Mouse (Mus musculus): ENCODE measurements around the gene Morn3. TPM values are rescaled to one million over a fixed set of nuclear protein-coding genes. Genes with fewer than 3 reads are reported as not detected.

Morn3 gene
- polyA plus RNA-seq, 2 experiments = not detected

DNA sequence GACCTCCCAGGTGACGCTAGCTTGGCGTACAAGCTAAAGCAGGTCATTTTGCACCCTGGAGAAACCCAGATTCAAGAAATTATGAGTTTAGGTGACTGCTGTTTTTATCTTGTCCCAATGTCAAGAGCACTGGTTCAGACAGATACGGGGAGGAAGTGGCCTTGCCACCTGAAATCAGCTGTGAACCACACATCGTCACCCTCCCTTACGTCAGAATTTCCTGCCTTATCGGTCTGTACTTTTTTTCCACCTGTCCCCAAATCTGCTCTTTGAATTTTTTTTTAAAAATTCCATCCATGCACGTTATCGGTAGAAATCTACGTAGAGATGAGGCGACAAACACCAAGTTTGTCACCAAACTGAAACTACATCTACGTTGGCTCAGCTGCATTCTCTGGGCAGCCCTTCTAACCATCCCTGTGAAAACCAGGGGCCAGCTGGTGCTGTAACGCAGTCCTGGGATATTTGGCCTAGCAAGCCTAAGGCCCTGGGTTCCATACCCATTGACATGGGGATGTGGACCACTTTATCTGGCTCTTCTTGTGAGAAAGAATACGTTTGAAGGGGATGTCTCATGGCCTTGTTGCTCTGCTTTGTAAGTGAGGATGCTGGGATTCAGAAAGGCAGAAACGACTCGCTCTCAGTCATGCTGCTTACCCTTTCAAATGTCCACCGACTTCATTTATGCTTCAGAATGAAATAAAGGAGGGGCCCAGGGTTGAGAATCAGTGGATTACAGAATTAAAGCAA, 56.2 kb downstream of the Morn3 start:
- H3K4me1 ChIP-seq (ENCODE audit: control insufficient read depth, insufficient read depth, low read length) = peaks cover 34% of the 10 kb centered on the region
- H3K9me3 ChIP-seq (ENCODE audit: control insufficient read depth, low read length) = no peaks in the 10 kb centered on the region
- ATAC-seq (ENCODE audit: low FRiP score, low read depth) (no peak), DNase-seq (ENCODE audit: low spot score) (no peak)
- H3K4me2 ChIP-seq (replicated peaks; ENCODE audit: low read depth, low read length, severe bottlenecking) = peak overlapping the region; percentile 99
- WGBS = 19% methylated on average over 16 of the region's 16 CpGs
- no peak overlapping the region for H3K27ac ChIP-seq (replicated peaks; ENCODE audit: low read depth, low read length)
- TF ChIP-seq POLR2A (IDR thresholded peaks at IDR 0.05; ENCODE audit: borderline replicate concordance, extremely low read depth, insufficient read depth, insufficient read length) = no peak
- peak overlapping the region; percentile 74 for H3K4me3 ChIP-seq (replicated peaks; ENCODE audit: low read length)
- H3K36me3 ChIP-seq (ENCODE audit: control insufficient read depth, insufficient read depth, low read length) = no peaks in the 10 kb centered on the region
- 0 out of 2 replicates have a peak overlapping the region, but pooled peaks have one; percentile 83 for H3K9ac ChIP-seq (ENCODE audit: low read depth, low read length, severe bottlenecking)
- no peaks in the 10 kb centered on the region for H3K27me3 ChIP-seq (ENCODE audit: control insufficient read depth, insufficient read depth, low read length)

- peak within 1 kb of the TSS; percentile 83 for H3K27ac ChIP-seq (replicated peaks; ENCODE audit: low read depth, low read length)
- peak within 1 kb of the TSS; percentile 74 for H3K4me3 ChIP-seq (replicated peaks; ENCODE audit: low read length)
- no peak for TF ChIP-seq POLR2A (IDR thresholded peaks at IDR 0.05; ENCODE audit: borderline replicate concordance, extremely low read depth, insufficient read depth, insufficient read length)
- 3% methylated on average over 15 of the region's 15 CpGs for WGBS
- no peaks in the 10 kb centered on the region for H3K27me3 ChIP-seq (ENCODE audit: control insufficient read depth, insufficient read depth, low read length)
- DNase-seq (ENCODE audit: low spot score) = no peak
- H3K4me2 ChIP-seq (replicated peaks; ENCODE audit: low read depth, low read length, severe bottlenecking) = peak within 1 kb of the TSS; percentile 99
- no peaks in the 10 kb centered on the region for H3K9me3 ChIP-seq (ENCODE audit: control insufficient read depth, low read length)
- peak within 1 kb of the TSS; percentile 83 for H3K9ac ChIP-seq (ENCODE audit: low read depth, low read length, severe bottlenecking)
- peaks cover 35% of the 10 kb centered on the region for H3K4me1 ChIP-seq (ENCODE audit: control insufficient read depth, insufficient read depth, low read length)
- no peak for ATAC-seq (ENCODE audit: low FRiP score, low read depth)
- no peaks in the 10 kb centered on the region for H3K36me3 ChIP-seq (ENCODE audit: control insufficient read depth, insufficient read depth, low read length)
Measured at GRCm38 (mm10) chr5:122989551-122990330, 57.1 kb downstream of the Morn3 start, which contains the start of gene Kdm2b. TSS of gene Kdm2b (minus strand) at chr5:122989823.

DNA sequence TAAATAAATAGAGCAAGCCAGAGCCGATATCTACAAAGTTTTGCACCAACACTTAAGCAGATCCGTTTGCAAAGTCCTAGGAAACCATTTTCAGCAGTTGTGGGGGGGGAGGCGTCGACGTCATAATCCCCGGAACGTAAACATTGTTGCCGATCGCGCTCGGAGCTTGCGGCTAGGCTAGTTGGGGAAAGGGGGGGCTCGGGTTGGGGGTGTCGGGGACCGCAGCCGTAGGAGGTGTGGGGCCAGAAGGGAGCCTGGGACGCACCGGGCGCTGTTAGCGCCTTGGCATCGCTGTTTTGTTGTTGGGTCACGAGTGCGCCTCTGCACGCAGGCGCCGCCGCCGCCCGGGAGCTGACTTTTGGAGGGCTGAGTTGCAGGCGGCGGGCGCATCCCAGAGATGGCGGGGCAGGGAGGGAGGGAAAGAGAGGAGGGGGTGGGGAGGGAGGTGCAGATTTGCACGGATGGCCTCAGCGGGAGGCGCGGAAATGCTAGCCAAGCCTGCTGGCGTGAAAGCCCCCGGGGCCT, 57.8 kb downstream of the Morn3 start:
- Histone ChIP-seq H3K9ac (ENCODE audit: low read depth, low read length, severe bottlenecking) (peak overlapping the region; percentile 83), H3K36me3 (ENCODE audit: control insufficient read depth, insufficient read depth, low read length) (no peaks in the 10 kb centered on the region), H3K4me2 (replicated peaks; ENCODE audit: low read depth, low read length, severe bottlenecking) (peak overlapping the region; percentile 99), H3K27me3 (ENCODE audit: control insufficient read depth, insufficient read depth, low read length) (no peaks in the 10 kb centered on the region), H3K4me3 (replicated peaks; ENCODE audit: low read length) (peak overlapping the region; percentile 74), H3K4me1 (ENCODE audit: control insufficient read depth, insufficient read depth, low read length) (peaks cover 30% of the 10 kb centered on the region), H3K27ac (replicated peaks; ENCODE audit: low read depth, low read length) (peak overlapping the region; percentile 83), H3K9me3 (ENCODE audit: control insufficient read depth, low read length) (no peaks in the 10 kb centered on the region)
- TF ChIP-seq POLR2A (IDR thresholded peaks at IDR 0.05; ENCODE audit: borderline replicate concordance, extremely low read depth, insufficient read depth, insufficient read length) = no peak
- WGBS = under 1% methylated on average over 27 of the region's 39 CpGs
- ATAC-seq (ENCODE audit: low FRiP score, low read depth) (peak; percentile 76), DNase-seq (ENCODE audit: low spot score) (peak; percentile 78)

DNA sequence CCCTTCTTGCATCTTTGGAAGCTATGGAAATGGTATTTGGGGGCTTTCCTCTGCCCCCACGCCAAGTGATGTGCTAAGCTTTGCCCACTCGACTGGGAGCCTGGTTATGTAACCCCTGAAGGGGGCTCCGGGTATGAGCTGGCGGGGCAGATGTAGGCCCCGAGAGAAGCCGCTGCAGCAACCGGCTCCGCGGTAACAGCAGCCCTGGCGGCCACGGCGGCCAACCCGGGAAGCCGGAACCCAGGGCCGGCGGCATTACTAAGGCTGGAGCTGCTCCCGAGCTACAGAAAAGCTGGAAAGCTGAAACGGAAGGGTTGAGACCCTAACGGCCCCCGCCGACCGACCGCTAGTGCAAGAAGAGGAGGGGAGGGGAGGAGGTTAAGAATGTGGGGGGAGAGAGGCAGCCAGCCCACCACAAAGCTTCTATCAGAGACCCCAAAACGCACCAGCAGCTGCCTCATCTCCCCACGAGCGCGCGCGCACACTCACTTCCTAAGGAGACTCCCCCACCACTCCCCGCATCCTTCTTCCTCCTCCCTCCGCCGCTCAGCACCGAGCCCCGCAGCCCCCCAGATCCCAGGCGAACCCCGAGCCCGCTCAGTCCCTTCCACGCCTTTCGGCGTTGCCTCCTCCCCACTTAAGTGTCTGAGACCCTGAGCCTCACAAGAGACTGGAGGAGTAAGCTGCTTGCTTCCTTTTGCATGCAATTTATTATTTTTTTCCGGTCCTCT, 58.6 kb downstream of the Morn3 start:
- WGBS = under 1% methylated on average over 34 of the region's 41 CpGs
- no peak for TF ChIP-seq POLR2A (IDR thresholded peaks at IDR 0.05; ENCODE audit: borderline replicate concordance, extremely low read depth, insufficient read depth, insufficient read length)
- Histone ChIP-seq H3K4me3 (replicated peaks; ENCODE audit: low read length) (peak overlapping the region; percentile 74), H3K9ac (ENCODE audit: low read depth, low read length, severe bottlenecking) (peak overlapping the region; percentile 83), H3K36me3 (ENCODE audit: control insufficient read depth, insufficient read depth, low read length) (no peaks in the 10 kb centered on the region), H3K4me1 (ENCODE audit: control insufficient read depth, insufficient read depth, low read length) (peaks cover 29% of the 10 kb centered on the region), H3K9me3 (ENCODE audit: control insufficient read depth, low read length) (no peaks in the 10 kb centered on the region), H3K27me3 (ENCODE audit: control insufficient read depth, insufficient read depth, low read length) (no peaks in the 10 kb centered on the region), H3K27ac (replicated peaks; ENCODE audit: low read depth, low read length) (peak overlapping the region; percentile 83), H3K4me2 (replicated peaks; ENCODE audit: low read depth, low read length, severe bottlenecking) (peak overlapping the region; percentile 99)
- DNase-seq (ENCODE audit: low spot score) (peak; percentile 63), ATAC-seq (ENCODE audit: low FRiP score, low read depth) (no peak)
